Mouse (Mus musculus) duodenum, adult 2 months (tissue): ENCODE data around the gene Spesp1. TPM values are rescaled to one million over a fixed set of nuclear protein-coding genes. Genes with fewer than 3 reads are reported as not detected.

Experiments used
- polyA plus RNA-seq: library from polyadenylated mRNA; depleted of rRNA; stranded (reverse); fragments of >200 nt; gene quantifications from 2 replicates; pipeline ENCODE4 v1.2.3, GENCODE M21; 2012; ENCODE audit warnings: low replicate concordance; rRNA removed

Gene Spesp1
- not detected in 2 replicates for polyA plus RNA-seq

GRCm38 (mm10) chr9:62281991-62282390, at the start of gene Spesp1:
Gene Spesp1, minus strand, starts transcription at chr9:62282208.

Other genes with a start within 250 kb of the Spesp1 start
- 0.62 and 0.92 TPM in 2 replicates for gene Glce, start 159.6 kb downstream of the Spesp1 start, polyA plus RNA-seq
- 3.4 and 3.9 TPM in 2 replicates for gene Anp32a, start 59.1 kb upstream of the Spesp1 start, polyA plus RNA-seq